Mouse (Mus musculus) frontal cortex, postnatal 14 days (tissue): ENCODE measurements around the gene Dlg1.

Source experiments
- DNase-seq, 2 experiments: peaks; one replicate each; pipeline ENCODE4 v3.0.0; 2022; ENCODE audit warnings: low spot score in 2 of 2

Gene Dlg1

DNA sequence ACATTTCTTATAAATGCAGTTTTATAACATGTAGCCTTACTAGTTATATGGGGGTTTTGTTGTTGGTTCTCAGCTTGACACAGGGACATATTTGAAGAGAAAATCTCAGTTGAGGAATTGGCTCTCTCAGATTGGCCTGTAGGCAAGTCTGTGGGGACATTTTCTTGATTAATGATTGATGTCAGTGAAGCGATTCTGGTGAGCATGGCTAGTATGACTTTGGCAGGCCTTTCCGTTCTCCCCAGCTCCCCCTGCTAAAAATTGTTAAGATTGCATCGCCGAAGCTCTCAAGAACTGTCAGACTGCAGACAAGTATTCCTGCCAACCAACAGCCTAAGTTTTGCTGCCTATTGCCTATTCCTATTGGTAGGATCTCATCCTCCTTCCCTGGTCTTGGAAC, 73.8 kb downstream of the Dlg1 start:
- no peak for DNase-seq

DNA sequence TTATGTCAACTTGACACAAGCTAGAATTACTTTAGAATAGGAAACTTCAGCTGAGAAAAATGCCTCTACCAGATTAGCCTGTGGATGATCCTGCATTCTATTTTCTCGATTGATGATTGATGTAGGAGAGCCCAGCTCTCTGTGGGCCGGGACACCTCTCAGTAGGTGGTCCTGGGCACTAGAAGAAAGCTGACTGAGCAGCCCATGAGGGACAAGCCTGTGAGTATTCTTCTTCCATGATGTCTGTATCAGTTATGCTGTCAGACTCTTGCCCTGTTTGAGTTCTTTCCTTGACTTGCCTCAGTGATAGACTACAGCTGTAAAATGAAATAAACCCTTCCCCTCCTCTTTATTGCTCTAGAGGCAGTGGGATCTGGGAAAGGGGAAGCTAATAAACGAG, 74.5 kb downstream of the Dlg1 start:
- no peak for DNase-seq

DNA sequence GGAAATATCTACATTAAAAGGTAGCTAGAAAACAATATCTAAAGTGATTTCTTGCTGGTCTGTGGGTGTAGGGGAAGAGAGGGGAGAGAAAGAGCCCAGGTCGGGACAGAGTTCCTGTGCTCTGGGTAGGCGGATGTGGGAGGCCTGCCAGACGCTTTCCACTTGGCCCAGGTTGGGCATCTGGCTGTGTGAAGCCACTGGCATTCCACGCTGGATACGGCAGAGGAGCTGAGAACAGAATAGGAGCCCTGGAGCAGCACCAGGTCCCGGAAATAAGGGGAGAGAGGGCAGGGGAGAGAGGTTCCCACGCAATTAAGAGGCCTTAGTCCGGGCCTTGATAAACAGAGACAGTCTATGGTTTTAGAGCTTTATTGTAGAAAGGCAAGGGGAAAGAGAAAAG, 77.0 kb downstream of the Dlg1 start:
- no peak for DNase-seq

DNA sequence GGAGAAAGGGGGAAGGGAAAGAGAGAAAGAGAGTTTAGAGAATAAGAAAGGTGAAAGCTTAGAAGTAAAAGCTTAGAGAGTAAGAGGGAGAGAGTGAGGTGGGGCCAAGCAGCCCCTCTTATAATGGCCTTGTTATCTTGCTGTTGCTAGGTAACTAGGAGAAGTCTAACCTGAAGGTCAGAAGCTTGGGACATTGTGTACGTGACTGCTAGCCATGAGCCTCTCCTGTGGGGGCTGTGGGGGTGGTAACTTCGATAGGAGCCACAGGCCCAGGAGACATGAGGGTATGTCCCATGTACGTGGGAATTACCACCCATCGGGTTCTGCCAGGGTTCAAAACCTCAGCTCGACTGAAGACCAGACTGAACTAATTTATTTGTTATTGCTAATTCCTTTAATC, 77.5 kb downstream of the Dlg1 start:
- DNase-seq = no peak

DNA sequence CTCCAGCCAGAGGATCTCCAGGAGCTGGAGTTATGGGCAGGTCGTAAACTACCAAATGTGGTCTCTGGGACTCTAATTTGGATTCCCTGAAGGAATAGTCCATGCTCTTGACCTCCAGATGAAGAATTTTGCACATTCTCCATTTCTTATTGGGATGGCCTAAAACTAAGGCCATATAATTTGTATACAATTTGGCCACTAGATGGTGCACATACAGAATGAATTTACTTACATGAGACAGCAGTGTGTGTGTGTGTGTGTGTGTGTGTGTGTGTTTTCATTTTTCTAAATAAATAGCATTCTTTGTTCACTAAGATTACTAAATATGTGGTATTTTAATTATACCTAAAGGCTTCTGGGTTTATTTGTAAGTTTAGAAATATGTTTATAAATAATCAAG, 87.3 kb downstream of the Dlg1 start:
- DNase-seq = no peak

DNA sequence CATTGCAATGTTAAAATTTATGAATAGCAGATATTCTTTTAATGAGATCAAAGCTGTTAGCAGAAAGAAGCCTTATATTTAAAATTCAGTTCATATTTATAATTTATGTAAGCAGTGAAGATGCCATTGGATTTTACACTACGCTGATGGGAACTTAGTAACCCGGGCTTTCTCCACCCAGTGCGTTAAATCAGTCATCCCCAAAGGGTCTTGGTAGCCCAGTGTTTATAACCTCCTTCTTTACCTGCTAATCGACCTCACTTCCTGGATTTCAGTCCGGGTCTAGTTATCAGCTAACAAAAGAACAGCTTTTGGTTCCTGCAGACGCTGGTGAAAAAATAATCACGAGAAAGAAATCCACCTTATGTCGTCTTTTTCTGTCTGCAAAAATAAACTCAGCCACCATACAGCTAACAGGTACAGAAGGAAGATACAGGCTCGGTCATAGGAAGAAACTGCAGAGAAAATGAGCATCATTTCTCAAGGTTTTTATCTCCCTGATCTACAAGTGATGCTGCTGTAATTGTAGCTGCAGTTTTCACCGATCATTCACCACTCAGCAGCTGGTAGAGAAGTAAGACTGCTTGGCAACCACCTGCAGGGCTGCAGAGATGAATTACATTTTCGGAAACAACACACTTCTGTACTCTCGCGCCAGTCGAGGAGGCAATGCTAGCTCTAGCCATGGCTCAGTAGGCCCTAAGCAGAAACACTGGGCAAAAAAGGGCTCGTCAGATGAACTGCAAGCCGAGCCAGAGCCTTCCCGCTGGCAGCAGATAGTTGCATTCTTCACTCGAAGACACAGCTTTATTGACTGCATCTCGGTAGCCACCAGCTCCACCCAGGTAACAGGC, 91.2 kb downstream of the Dlg1 start:
- DNase-seq = peak in 1 of 2 experiments; percentile 38

DNA sequence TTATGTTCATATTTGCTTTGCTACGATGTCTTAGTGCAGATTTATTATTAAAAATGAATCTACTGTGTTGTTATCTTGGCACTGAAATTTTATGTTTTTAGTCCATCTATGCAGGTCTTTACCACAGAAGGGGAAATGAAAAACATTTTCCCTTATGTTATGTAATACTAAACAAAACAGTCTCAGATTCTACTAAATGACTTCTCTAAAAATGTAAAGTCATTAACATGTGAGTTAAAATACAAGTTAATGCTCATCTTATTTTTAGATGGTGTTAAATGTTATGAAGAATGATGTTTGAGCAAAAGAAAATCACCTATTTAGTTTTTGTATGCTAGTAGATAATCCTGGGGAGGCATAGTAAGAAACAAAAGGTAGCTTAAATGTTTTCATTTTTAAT, 91.8 kb downstream of the Dlg1 start:
- no peak for DNase-seq

DNA sequence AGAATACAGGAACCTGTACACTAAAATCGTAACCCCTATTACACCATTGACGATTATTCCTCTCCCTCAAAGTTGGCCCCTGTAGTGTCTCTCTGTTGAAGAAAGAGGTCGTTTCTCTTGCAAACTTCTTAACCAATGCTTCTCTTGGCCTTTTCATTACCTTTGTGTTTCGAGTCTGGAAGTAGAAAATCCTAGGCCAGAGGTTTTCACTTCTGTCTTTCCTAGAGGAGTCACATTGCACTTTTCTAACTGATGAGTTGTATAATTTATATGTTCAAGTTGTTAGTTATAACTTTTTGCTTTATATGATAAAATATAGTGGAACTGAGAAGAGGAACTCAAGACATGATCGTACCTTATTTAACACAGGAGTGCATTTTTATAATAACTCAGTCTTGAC, 93.2 kb downstream of the Dlg1 start:
- no peak for DNase-seq

DNA sequence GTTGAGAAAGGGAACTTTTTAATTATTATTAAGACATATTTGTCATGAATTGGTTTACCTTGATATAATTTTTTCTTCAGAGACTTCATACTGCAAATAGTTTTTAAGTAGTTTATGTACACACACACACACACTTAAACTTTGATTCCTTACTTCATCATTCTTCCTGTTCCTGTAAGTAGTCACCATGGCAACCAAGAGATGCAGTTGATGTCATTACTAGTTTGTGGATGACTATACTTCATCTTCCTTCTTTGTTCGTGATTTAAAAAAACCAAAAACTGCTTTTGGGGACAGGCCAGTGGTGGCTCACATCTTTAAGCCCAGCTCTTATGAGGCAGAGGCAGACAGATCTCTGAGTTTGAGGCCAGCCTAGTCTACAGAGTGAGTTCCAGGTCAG, 94.4 kb downstream of the Dlg1 start:
- DNase-seq = no peak

DNA sequence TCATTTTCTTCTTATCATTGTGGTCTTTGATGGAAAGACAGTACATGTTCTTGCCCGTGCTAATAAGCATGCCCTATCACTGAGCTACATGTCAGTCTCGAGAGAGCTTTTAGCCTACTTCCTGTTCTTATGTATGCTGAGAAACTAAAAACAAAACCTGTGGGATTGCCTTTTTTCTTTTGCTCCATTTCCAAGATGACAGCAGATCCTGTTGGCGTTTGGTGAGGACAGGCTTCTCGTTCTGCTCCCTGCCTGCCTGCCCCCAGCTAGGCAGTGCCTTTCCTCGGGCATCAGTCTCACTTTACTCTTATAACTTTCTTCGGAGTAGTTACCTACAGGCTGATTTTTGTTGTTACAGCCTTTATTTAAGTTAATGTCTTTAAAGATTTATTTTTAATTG, 96.2 kb downstream of the Dlg1 start:
- no peak for DNase-seq

DNA sequence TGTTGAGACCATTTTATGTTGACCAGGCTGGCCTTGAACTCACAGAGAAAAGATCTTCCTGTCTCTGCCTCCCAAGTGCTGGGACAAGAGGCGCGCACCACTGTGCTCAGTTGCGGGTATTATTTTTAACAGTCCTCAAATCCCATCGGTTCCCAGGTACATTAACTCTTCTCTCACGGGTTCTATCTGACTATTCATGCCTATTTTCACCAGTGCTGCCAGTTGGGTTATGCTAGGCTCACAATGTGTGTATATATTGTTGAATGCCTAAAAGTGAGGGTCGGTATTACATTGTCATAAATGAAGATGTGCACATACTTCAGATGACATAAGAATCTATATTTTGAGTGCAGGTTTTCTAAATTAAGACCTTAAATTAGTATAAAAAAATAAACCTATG, 103.1 kb downstream of the Dlg1 start:
- DNase-seq = no peak

DNA sequence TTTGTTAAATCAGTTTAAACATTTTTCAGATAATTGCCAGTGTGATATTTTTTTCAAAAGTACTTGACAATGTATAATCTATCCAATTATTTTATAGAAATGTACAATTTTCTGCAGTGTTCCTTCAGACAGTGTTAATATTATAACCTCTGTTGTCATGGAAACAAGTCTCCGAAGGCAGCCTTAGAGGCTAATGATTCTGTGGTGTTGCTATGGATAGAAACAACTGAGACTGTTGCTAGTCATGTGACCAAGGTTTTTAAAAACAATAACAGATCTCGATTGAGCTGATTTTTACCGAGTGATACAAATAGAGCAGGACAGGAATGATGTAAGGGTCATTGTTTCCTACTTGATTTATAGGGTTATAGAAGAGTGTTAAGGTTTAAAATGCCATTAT, 103.5 kb downstream of the Dlg1 start:
- DNase-seq = no peak

DNA sequence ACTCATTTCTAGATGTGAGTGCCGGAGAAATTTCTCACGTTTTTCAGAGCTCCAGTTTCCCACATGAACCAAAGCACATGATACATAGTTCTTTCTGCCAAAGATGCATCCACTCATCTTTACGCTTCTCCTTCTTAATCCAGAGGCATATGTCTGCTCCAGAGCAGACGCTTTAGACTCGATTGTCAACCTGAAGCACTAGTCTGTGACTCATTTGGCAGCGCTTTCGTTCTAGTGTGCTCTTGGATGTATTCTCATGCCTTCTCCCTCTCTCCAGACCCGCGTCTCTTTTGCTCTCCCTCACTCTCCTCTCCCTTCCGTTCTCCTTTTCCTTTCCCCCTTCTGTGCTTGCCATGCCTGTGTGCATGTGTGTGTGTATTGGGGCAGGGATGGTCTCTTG, 112.7 kb downstream of the Dlg1 start:
- no peak for DNase-seq

DNA sequence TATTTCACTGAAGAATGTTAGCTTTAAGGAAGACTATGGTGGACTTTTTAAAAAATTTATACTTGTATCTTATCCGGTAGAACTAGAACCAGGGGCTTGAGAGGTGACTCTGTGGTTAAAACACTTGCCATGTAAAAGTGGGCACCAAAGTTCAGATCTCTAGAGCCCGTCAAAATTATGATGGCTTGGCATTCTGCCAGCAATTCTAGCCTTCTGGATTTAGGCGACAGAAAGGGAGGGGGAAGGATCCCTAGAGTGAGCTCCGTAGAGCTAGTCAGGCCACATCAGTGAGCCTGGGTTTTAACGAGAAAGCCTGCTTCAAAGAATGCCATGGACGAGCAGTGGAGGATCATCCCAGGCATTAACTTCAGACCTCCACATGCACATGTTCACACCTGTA, 117.8 kb downstream of the Dlg1 start:
- no peak for DNase-seq

DNA sequence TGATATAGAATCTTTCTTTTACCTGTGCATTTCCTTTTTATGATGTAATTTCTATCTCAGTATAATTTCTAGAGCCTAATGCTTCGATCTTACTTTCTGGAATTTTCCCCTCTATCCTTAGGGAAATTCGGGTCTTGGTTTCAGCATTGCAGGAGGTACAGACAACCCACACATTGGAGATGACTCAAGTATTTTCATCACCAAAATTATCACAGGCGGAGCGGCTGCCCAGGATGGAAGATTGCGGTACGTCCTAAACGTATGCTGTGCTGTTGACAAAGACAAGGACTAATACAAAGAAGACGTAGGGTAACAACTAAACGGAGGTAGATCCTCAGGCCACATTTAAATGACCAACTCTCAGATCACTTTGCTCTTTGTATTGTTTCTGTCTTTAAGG, 126.8 kb downstream of the Dlg1 start:
- DNase-seq = no peak

DNA sequence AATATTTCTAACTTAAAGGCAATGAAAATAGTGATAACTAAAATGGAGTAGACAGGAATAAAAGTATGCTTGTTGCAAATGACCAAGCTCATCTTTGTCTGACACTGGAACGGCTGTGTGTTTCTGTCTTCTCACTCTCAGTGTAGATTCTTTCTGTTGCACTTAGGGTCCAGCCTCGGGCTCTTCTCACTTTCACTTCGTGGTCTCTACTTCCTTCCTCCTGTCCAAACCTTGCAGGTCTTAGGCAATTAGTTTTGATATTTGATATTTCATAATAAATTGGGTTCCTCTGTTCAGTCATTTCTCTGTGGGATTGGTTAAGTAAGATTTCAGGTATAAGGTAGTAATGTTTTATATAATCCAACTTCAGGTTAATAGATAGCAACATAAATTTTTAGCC, 140.4 kb downstream of the Dlg1 start:
- DNase-seq = no peak

DNA sequence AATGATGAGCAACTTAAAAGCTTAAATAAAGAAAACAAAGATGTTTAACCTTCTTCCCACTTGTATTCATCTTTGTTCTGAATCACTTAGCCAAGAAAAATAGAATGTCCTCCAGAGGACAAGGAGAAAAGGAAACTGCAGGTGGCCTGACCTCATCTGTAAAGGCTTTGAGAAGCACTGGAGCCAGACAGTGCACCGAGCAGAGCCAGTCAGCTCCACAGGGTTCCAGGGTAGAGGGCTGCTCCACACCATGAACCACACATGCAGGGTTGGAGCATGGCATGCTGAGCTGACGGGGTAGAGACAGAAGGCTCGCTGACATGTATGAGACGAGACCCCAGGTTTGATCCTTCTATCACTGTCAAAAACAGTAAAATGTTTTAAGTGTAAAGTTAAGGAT, 162.8 kb downstream of the Dlg1 start:
- DNase-seq = no peak

DNA sequence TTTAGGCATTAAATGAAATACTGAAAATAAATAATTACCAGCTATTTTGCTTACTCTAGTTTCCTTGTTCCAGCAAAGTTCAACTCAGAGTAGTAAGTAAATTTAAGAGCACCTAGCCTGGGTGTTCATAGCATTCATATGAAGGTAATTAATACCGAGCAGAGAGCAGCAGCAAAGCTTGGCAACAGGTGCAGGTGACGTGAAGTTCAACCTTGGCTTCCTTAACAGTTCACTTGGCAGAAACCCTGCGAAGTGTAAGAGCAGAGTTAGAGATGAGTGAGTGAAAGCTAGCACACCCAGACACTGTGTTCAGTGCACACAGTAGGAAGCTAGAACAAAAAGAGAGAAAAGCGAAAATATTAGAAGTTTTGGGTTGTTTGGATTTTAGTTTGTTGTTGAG, 167.5 kb downstream of the Dlg1 start:
- no peak for DNase-seq

DNA sequence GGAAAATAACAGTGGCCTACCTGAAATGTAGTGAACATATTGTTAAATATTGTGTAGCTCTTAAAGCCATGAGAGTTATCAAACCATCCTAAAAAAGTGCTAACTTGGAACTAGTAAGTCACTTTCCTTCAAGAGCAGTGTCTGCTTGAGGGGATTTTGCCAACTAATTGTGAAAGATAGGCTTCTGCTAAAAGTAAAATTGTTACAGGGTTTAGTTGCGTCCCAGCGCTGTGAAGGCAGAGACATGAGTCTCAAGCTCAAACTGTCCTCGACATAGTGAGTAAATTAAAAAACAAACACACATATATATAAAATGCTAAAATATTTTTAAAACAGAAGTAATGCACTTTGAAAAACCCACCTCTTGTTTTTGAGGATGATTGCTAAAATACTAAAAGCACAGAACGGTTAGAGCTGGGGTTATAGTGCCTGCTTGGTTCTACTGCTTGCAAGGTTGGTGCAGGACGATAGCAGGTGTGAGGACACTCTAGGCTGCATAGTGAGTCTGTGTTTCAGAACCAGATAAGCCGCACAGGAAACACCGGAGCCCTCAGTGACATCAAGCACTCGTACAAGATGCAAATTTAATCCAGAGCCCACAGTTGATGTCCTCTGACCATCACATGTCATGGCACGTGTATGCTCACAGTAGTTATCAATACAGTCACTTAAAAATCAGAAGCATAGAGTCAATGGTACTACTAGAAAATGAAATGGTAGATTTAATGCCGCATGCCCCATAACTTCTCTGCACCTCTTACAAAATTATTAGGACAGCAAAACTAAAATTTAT, 169.6 kb downstream of the Dlg1 start:
- no peak for DNase-seq

DNA sequence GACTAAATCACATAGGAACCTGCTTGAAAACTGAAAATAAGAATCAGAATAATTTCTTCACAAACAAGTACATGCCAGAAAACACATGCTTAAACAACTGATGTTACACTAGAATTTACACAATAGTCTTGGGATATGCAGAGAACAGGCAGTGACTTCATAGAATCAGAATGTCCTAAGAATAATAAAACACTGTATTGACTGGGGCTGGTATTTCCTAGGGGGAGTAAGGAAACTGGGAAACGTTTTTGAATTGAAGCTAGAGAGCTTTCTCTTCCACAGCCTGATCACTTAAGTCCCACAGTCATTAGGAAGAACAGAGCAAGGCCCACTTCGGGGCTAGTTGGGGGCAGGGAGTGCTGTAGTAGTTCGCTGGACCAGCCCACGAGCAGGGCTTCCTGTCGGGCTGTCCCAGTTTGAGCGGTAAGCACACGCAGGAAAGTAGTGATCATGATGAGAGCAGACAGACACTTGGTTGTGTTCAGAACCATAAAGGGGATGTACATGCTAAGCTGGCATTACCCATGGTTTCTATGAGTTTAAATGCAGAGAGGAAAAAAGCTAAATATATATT, 170.9 kb downstream of the Dlg1 start:
- no peak for DNase-seq

DNA sequence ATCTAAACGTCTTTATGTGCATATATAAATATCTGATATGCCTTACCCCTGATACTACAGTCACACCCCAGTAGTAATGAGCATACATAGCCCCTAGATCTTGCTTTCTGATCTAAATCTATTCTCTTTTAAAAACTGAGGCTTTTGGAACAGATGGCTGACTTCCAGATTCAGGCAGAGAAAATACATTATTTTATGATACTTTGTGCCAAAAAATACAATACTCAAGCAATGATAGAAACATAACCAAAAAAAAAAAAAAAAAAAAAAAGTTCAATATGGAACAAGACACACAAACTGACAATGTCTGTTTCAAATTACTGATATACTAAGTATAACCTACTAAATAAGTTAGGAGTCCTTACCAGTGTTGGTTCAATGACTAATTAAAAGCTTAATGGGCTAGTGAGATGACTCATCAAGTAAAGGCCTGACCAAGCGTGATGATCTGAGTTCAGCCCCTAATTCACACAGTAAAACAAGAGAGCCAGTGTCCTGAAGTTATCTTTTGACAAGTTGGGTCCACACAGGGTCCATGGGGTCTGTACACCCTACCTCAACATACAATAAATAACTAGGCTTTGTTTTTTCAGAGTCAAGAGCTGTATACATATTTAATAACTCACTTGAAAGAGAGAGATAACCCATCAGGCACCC, 171.5 kb downstream of the Dlg1 start:
- no peak for DNase-seq

DNA sequence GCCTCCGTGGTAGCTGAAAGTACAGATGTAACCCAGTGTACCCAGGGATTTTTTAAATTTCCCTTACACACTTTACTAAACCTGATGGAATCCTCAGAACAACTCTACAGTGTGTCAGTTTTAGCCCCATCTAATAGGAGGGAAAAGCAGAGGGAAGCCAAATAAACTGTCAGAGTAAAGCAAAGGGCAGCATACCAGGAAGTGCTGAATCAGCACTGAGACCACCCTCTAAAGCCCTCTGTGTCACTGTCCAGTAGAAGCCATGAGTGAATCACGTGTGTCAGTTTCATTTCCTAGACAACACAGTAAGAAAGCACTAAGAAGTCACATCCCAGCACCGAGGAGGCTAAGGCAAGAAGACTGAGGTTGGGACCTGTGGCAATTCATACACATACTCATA, 174.1 kb downstream of the Dlg1 start:
- no peak for DNase-seq
